Mouse (Mus musculus) midbrain, embryonic 14.5 days (tissue): ENCODE measurements around the gene Abca5. TPM values are rescaled to one million over a fixed set of nuclear protein-coding genes. Genes with fewer than 3 reads are reported as not detected.

Source experiments
- ATAC-seq: fragments of 200-750 bp; cut with Nextera tagmentation; 2 replicates; pipeline ENCODE4 v1.8.0; 2017; ENCODE audit warnings: moderate number of reproducible peaks, moderate library complexity; ENCODE audit not compliant: low FRiP score, low TSS enrichment
- DNase-seq: peaks from one replicate; pipeline ENCODE4 v3.0.0-alpha.2; 2015
- H3K27ac ChIP-seq: fragments of 300-500 bp; sonication (generic); replicated peaks from 2 replicates; pipeline ENCODE4 v1.5.1; 2014; ENCODE audit warnings: mild to moderate bottlenecking, low read depth, low read length, moderate library complexity
- H3K27me3 ChIP-seq: fragments of 300-500 bp; sonication (generic); 2 replicates; pipeline ENCODE4 v1.6.1; 2014; ENCODE audit warnings: low read length, control low read depth, mixed read lengths; ENCODE audit not compliant: control insufficient read depth, insufficient read depth
- H3K36me3 ChIP-seq: fragments of 300-500 bp; sonication (generic); 2 replicates; pipeline ENCODE4 v1.6.1; 2014; ENCODE audit warnings: low read length, control low read depth; ENCODE audit not compliant: control insufficient read depth, insufficient read depth
- H3K4me1 ChIP-seq: fragments of 300-500 bp; sonication (generic); 2 replicates; pipeline ENCODE4 v1.6.1; 2014; ENCODE audit warnings: mild to moderate bottlenecking, antibody characterized with exemption, low read length, control low read depth; ENCODE audit not compliant: control insufficient read depth, insufficient read depth
- H3K4me2 ChIP-seq: fragments of 300-500 bp; sonication (generic); 2 replicates; pipeline ENCODE4 v1.6.1; 2014; ENCODE audit warnings: mild to moderate bottlenecking, low read length, moderate library complexity
- H3K4me3 ChIP-seq: fragments of 300-500 bp; sonication (generic); replicated peaks from 2 replicates; pipeline ENCODE4 v1.5.1; 2014; ENCODE audit warnings: low read depth, low read length
- H3K9ac ChIP-seq: fragments of 300-500 bp; sonication (generic); replicated peaks from 2 replicates; pipeline ENCODE4 v1.6.1; 2014; ENCODE audit warnings: mild to moderate bottlenecking, low read length, moderate library complexity
- H3K9me3 ChIP-seq: fragments of 300-500 bp; sonication (generic); 2 replicates; pipeline ENCODE4 v1.6.1; 2016; ENCODE audit warnings: low read length, control low read depth, mixed read lengths; ENCODE audit not compliant: control insufficient read depth
- WGBS: fragments of 180-500 bp; shearing (Covaris S2); extraction: QIAGEN DNeasy Blood & Tissue Kit; methylation state at CpG from one replicate; pipeline ENCODE4 v1.1.7; 2014; 5-methylcytosine and 5-hydroxymethylcytosine counted together
- polyA plus RNA-seq: library from polyadenylated mRNA; unstranded; fragments of >200 nt; fragmentation: Nextera tagmentation; extraction: Ambion mirVana; gene quantifications from 2 replicates; pipeline ENCODE4 v1.2.1, GENCODE M21; 2014

The Abca5 gene
- 14.5 and 21.4 TPM in 2 replicates for polyA plus RNA-seq

GRCm38 (mm10) chr11:110337289-110338245 is at the start of gene Abca5:
Gene Abca5 (minus strand): TSS chr11:110337716.
- peak within 1 kb of the TSS; percentile 82 for H3K9ac ChIP-seq
- WGBS = 1% methylated on average over 94 of the region's 95 CpGs
- no peaks in the 10 kb centered on the region for H3K9me3 ChIP-seq
- peak within 1 kb of the TSS; percentile 88 for H3K4me2 ChIP-seq
- H3K27ac ChIP-seq = peak within 1 kb of the TSS; percentile 63
- H3K27me3 ChIP-seq = no peaks in the 10 kb centered on the region
- DNase-seq = peak; percentile 97
- ATAC-seq = peak; percentile 91
- no peaks in the 10 kb centered on the region for H3K36me3 ChIP-seq
- peak within 1 kb of the TSS; percentile 81 for H3K4me3 ChIP-seq
- H3K4me1 ChIP-seq = no peaks in the 10 kb centered on the region

DNA sequence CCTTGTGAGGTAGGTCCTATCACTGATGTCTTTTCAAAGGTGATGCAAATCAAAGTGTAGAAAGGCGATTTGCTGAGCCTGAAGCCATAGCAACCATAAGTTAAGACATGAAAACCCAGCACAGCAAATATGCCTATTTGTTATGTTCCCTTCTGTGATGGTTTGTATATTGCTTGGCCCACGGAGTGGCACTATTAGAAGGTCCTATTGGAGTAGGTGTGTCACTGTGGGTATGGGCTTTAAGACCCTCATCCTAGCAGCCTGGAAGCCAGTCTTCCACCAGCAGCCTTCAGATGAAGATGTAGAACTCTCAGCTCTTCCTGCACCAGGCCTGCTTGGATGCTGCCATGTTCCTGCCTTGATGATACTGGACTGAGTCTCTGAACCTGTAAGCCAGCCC is 48.0 kb upstream of the Abca5 start:
- no peak for ATAC-seq
- H3K4me3 ChIP-seq = no peak overlapping the region
- no peak overlapping the region for H3K9ac ChIP-seq
- H3K4me2 ChIP-seq = no peak overlapping the region
- no peaks in the 10 kb centered on the region for H3K9me3 ChIP-seq
- H3K36me3 ChIP-seq = no peaks in the 10 kb centered on the region
- no peaks in the 10 kb centered on the region for H3K27me3 ChIP-seq
- no peak for DNase-seq
- WGBS = 93% methylated on average over 2 of the region's 2 CpGs
- H3K4me1 ChIP-seq = no peaks in the 10 kb centered on the region
- H3K27ac ChIP-seq = no peak overlapping the region

DNA sequence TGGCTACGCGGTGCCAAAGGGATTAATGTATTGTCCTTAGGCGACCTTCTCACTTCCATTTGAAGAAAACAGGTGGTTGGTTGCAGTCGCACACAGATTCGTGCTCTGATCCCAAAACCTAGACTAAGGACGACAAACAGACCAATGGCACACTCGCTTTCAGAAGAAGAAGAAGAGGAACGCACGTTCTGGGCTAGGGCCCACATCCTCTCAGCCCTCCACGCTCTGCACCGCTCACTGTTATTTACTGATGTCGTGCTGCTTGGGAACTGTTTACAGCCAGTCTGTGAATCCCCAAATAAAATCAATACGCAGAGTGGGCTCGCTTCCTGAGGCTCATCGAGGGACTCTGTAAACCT is 42.8 kb upstream of the Abca5 start:
- Histone ChIP-seq H3K36me3 (no peaks in the 10 kb centered on the region), H3K4me1 (no peaks in the 10 kb centered on the region), H3K4me2 (peak overlapping the region; percentile 58), H3K9me3 (no peaks in the 10 kb centered on the region), H3K27me3 (no peaks in the 10 kb centered on the region), H3K27ac (no peak overlapping the region), H3K9ac (no peak overlapping the region), H3K4me3 (peak overlapping the region; percentile 14)
- 30% methylated on average over 15 of the region's 15 CpGs for WGBS
- DNase-seq (no peak), ATAC-seq (no peak)

GRCm38 (mm10) chr11:110379661-110380309 is 42.3 kb upstream of the Abca5 start:
- H3K36me3 ChIP-seq = no peaks in the 10 kb centered on the region
- ATAC-seq (no peak; the same call in 1 of the 2 replicates), DNase-seq (peak; percentile 58)
- H3K27ac ChIP-seq = no peak overlapping the region
- H3K4me3 ChIP-seq = peak overlapping the region; percentile 14
- WGBS = 14% methylated on average over 20 of the region's 20 CpGs
- peak overlapping the region; percentile 58 for H3K4me2 ChIP-seq
- no peaks in the 10 kb centered on the region for H3K9me3 ChIP-seq
- H3K4me1 ChIP-seq = no peaks in the 10 kb centered on the region
- H3K27me3 ChIP-seq = no peaks in the 10 kb centered on the region
- H3K9ac ChIP-seq = no peak overlapping the region

DNA sequence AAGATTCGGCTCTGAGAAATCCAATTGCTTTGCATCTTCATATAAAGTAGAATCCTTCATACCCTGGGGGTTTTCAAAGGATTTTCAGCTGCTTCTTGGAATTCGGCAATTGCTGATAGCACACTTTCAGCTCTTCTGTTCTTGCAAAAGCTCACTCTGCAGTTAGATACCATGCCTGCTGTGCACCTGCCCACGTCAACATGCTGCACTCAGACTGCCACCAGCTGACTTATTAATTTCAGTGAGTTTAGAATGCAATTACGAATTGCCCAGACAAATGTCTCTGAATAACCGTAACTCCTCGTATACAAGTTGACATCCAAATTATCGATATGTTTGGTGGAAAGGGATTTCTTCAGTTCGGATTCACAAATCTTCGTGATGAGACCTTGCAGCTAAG is 36.5 kb upstream of the Abca5 start:
- WGBS = 81% methylated on average over 9 of the region's 9 CpGs
- ATAC-seq (no peak), DNase-seq (no peak)
- Histone ChIP-seq H3K9me3 (no peaks in the 10 kb centered on the region), H3K4me1 (no peaks in the 10 kb centered on the region), H3K27me3 (no peaks in the 10 kb centered on the region), H3K36me3 (no peaks in the 10 kb centered on the region), H3K9ac (no peak overlapping the region), H3K27ac (no peak overlapping the region), H3K4me2 (no peak overlapping the region), H3K4me3 (no peak overlapping the region)

- no peaks in the 10 kb centered on the region for H3K27me3 ChIP-seq
- 84% methylated on average over 15 of the region's 15 CpGs for WGBS
- H3K27ac ChIP-seq = no peak overlapping the region
- no peak overlapping the region for H3K4me2 ChIP-seq
- no peak overlapping the region for H3K4me3 ChIP-seq
- ATAC-seq (no peak), DNase-seq (no peak)
- H3K4me1 ChIP-seq = no peaks in the 10 kb centered on the region
- H3K9ac ChIP-seq = no peak overlapping the region
- H3K9me3 ChIP-seq = no peaks in the 10 kb centered on the region
- no peaks in the 10 kb centered on the region for H3K36me3 ChIP-seq
Observed at GRCm38 (mm10) chr11:110372266-110372954, 34.9 kb upstream of the Abca5 start.

DNA sequence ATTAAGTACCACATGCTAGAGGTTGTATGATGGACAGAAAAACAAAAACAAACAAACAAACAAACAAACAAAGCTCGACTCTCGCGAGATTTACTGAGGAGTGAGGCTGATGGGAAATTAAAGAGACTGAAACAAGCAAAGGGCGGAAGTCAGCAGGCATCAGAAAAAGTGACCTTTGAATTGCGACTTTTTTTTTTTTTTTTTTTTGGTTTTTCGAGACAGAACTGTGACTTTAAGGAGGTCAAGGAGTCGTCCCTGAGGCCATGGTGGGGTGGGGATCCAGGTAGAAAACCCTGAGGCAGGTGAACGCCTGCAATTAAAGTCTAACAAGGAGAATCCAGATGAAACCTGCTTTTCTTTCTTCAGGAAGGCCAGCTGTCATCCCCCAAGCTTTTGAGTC is 34.3 kb upstream of the Abca5 start:
- no peak overlapping the region for H3K27ac ChIP-seq
- no peak for ATAC-seq
- no peaks in the 10 kb centered on the region for H3K36me3 ChIP-seq
- H3K27me3 ChIP-seq = no peaks in the 10 kb centered on the region
- no peaks in the 10 kb centered on the region for H3K4me1 ChIP-seq
- no peak overlapping the region for H3K4me3 ChIP-seq
- 76% methylated on average over 8 of the region's 8 CpGs for whole genome bisulfite sequencing
- no peaks in the 10 kb centered on the region for H3K9me3 ChIP-seq
- no peak for DNase-seq
- H3K9ac ChIP-seq = no peak overlapping the region
- no peak overlapping the region for H3K4me2 ChIP-seq

- Histone ChIP-seq H3K9ac (no peak overlapping the region), H3K27me3 (no peaks in the 10 kb centered on the region), H3K9me3 (no peaks in the 10 kb centered on the region), H3K4me2 (no peak overlapping the region), H3K36me3 (no peaks in the 10 kb centered on the region), H3K4me1 (no peaks in the 10 kb centered on the region), H3K4me3 (no peak overlapping the region), H3K27ac (no peak overlapping the region)
- WGBS = 24% methylated on average over 15 of the region's 15 CpGs
- ATAC-seq (no peak), DNase-seq (no peak)
Observed at GRCm38 (mm10) chr11:110369312-110370019, 31.9 kb upstream of the Abca5 start.
